Mouse (Mus musculus) embryonic facial prominence, embryonic 13.5 days (tissue): ENCODE measurements around the gene Msantd3. TPM values are rescaled to one million over a fixed set of nuclear protein-coding genes. Genes with fewer than 3 reads are reported as not detected.

ENCODE experiments used
- ATAC-seq: fragments of 200-750 bp; cut with Nextera tagmentation; 2 replicates; pipeline ENCODE4 v1.8.0; 2017; ENCODE audit warnings: low read depth; ENCODE audit not compliant: insufficient number of reproducible peaks, insufficient read depth, low FRiP score, low TSS enrichment
- H3K27ac ChIP-seq: fragments of 300-500 bp; sonication (generic); 2 replicates; pipeline ENCODE4 v1.5.1; 2015; ENCODE audit warnings: moderate library complexity, mild to moderate bottlenecking, inconsistent platforms
- H3K27me3 ChIP-seq: fragments of 300-500 bp; sonication (generic); 2 replicates; pipeline ENCODE4 v1.6.1; 2015; ENCODE audit warnings: mild to moderate bottlenecking, inconsistent platforms
- H3K36me3 ChIP-seq: fragments of 300-500 bp; sonication (generic); 2 replicates; pipeline ENCODE4 v1.6.1; 2015; ENCODE audit warnings: mild to moderate bottlenecking, inconsistent platforms
- H3K4me1 ChIP-seq: fragments of 300-500 bp; sonication (generic); 2 replicates; pipeline ENCODE4 v1.6.1; 2015; ENCODE audit warnings: inconsistent platforms
- H3K4me2 ChIP-seq: fragments of 300-500 bp; sonication (generic); 2 replicates; pipeline ENCODE4 v1.6.1; 2015; ENCODE audit warnings: moderate library complexity, mild to moderate bottlenecking, inconsistent platforms
- H3K4me3 ChIP-seq: fragments of 300-500 bp; sonication (generic); 2 replicates; pipeline ENCODE4 v1.5.1; 2015; ENCODE audit warnings: mild to moderate bottlenecking, inconsistent platforms
- H3K9ac ChIP-seq: fragments of 300-500 bp; sonication (generic); 2 replicates; pipeline ENCODE4 v1.6.1; 2015; ENCODE audit warnings: mild to moderate bottlenecking, inconsistent platforms
- H3K9me3 ChIP-seq: fragments of 300-500 bp; sonication (generic); 2 replicates; pipeline ENCODE4 v1.6.1; 2016; ENCODE audit warnings: inconsistent platforms
- WGBS: fragments of 180-500 bp; shearing (Covaris S2); methylation state at CpG from one replicate; pipeline ENCODE4 v1.1.7; 2015; ENCODE audit warnings: mixed read lengths; 5-methylcytosine and 5-hydroxymethylcytosine counted together
- polyA plus RNA-seq: library from polyadenylated mRNA; unstranded; fragments of >200 nt; fragmentation: Nextera tagmentation; extraction: Ambion mirVana; gene quantifications from 2 replicates; pipeline ENCODE4 v1.2.1, GENCODE M21; 2015

Gene Msantd3
- polyA plus RNA-seq, 1 experiment from 2014 or later = 34.9 TPM

GRCm38 (mm10) chr4:48542351-48542750 is 2.6 kb downstream of the Msantd3 start:
- Histone ChIP-seq H3K27me3 (no peaks in the 10 kb centered on the region), H3K36me3 (no peaks in the 10 kb centered on the region), H3K27ac (no peak overlapping the region), H3K4me2 (peak overlapping the region; percentile 78), H3K9ac (peak overlapping the region; percentile 98; the same call in 1 of the 2 replicates), H3K4me3 (0 out of 2 replicates have a peak overlapping the region, but pooled peaks have one; percentile 74), H3K9me3 (no peaks in the 10 kb centered on the region), H3K4me1 (peaks cover 57% of the 10 kb centered on the region)
- 42% methylated on average over 5 of the region's 5 CpGs for WGBS
- no peak for ATAC-seq

DNA sequence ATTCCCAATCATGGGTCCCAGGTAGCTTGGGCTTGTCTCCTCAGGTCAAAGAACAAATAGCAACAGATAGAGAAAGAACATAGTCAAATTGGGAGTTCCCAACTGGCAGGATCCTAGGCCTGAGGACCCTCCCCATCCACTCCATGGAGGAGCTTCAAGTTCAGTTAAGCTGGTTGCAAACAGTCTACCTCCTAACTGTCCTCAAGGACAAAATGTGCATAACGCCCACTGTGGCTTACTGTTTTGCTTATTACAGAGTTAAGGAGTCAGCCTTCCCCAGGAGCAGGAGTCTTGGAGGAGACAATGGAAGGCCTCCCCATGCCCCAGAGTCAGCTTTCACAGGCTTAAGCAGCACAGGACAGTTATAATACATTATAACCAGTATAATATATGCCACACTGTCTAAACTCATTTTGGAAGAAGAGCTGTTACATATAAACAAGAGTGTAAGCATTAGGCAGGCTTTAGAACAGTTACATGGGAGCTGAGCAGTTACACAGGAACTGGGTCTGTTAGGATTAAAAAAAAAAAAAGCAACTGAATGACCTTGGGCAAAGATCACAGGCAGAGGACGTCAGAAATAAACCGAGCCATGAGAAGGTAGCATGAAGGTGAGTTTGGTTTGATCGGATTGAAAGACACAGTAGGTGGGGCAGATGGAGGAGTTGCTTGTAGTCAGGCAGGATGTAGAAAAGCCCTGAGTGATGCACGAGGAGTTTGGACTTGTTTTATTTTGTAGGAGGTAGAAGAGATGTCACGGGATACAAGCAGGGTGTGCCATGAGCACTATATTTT is 3.5 kb downstream of the Msantd3 start:
- Histone ChIP-seq H3K4me1 (peaks cover 66% of the 10 kb centered on the region), H3K27me3 (no peaks in the 10 kb centered on the region), H3K27ac (no peak overlapping the region), H3K9me3 (no peaks in the 10 kb centered on the region), H3K9ac (no peak overlapping the region), H3K4me2 (no peak overlapping the region), H3K4me3 (no peak overlapping the region), H3K36me3 (no peaks in the 10 kb centered on the region)
- no peak for ATAC-seq
- 58% methylated on average over 6 of the region's 6 CpGs for WGBS

- no peaks in the 10 kb centered on the region for H3K36me3 ChIP-seq
- no peaks in the 10 kb centered on the region for H3K27me3 ChIP-seq
- H3K9me3 ChIP-seq = no peaks in the 10 kb centered on the region
- H3K27ac ChIP-seq = no peak overlapping the region
- H3K4me1 ChIP-seq = peaks cover 75% of the 10 kb centered on the region
- ATAC-seq = no peak
- WGBS = 61% methylated on average over 8 of the region's 8 CpGs
- H3K4me2 ChIP-seq = no peak overlapping the region
- no peak overlapping the region for H3K4me3 ChIP-seq
- no peak overlapping the region for H3K9ac ChIP-seq
Observed at GRCm38 (mm10) chr4:48544141-48544540, 4.4 kb downstream of the Msantd3 start.

- whole genome bisulfite sequencing = 62% methylated on average over 12 of the region's 12 CpGs
Observed at GRCm38 (mm10) chr4:48545966-48546365, 6.2 kb downstream of the Msantd3 start.

GRCm38 (mm10) chr4:48546568-48547496 is 7.1 kb downstream of the Msantd3 start:
- H3K4me2 ChIP-seq = no peak overlapping the region
- H3K36me3 ChIP-seq = peaks cover 4% of the 10 kb centered on the region; the same call in 1 of the 2 replicates
- 56% methylated on average over 9 of the region's 9 CpGs for WGBS
- no peak for ATAC-seq
- H3K4me1 ChIP-seq = peaks cover 74% of the 10 kb centered on the region
- H3K9ac ChIP-seq = 0 out of 2 replicates have a peak overlapping the region, but pooled peaks have one; percentile 32
- H3K9me3 ChIP-seq = no peaks in the 10 kb centered on the region
- no peak overlapping the region for H3K4me3 ChIP-seq
- H3K27ac ChIP-seq = no peak overlapping the region
- no peaks in the 10 kb centered on the region for H3K27me3 ChIP-seq

More at GRCm38 (mm10) chr4:48545966-48546365, 6.2 kb downstream of the Msantd3 start:
- no peak for ATAC-seq
- H3K9me3 ChIP-seq = no peaks in the 10 kb centered on the region
- H3K4me2 ChIP-seq = no peak overlapping the region
- H3K36me3 ChIP-seq = no peaks in the 10 kb centered on the region
- H3K4me1 ChIP-seq = peaks cover 80% of the 10 kb centered on the region
- no peak overlapping the region for H3K4me3 ChIP-seq
- no peak overlapping the region for H3K27ac ChIP-seq
- no peaks in the 10 kb centered on the region for H3K27me3 ChIP-seq
- no peak overlapping the region for H3K9ac ChIP-seq

GRCm38 (mm10) chr4:48548393-48549045 is 8.8 kb downstream of the Msantd3 start:
- Histone ChIP-seq H3K9me3 (no peaks in the 10 kb centered on the region), H3K36me3 (peaks cover 17% of the 10 kb centered on the region), H3K27me3 (no peaks in the 10 kb centered on the region), H3K4me1 (peaks cover 57% of the 10 kb centered on the region), H3K27ac (peak overlapping the region; percentile 71), H3K4me2 (0 out of 2 replicates have a peak overlapping the region, but pooled peaks have one; percentile 7), H3K4me3 (no peak overlapping the region), H3K9ac (no peak overlapping the region)
- ATAC-seq = peak; percentile 59; the same call in 1 of the 2 replicates
- 15% methylated on average over 6 of the region's 6 CpGs for WGBS

DNA sequence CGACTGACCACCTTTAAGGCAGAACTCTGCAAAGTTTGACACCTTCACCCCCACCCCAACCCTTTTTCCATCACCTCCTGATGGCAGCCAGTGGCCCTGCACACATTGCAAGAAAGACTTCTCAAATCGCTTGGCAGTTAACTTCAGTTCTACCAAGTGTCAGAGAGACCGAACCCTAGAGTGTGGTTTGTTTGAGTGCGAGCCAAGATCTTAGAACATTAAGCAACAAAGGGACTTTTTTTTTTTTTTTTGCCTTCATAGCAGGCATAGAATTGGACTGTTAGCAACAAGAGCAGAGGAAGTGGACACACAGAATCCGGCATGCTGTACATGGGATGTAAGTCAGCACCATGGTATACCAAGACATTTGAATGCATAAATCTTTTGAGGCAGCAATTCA is 9.9 kb downstream of the Msantd3 start:
- no peak overlapping the region for H3K4me3 ChIP-seq
- H3K4me1 ChIP-seq = peaks cover 46% of the 10 kb centered on the region
- H3K9me3 ChIP-seq = no peaks in the 10 kb centered on the region
- no peaks in the 10 kb centered on the region for H3K27me3 ChIP-seq
- no peak overlapping the region for H3K4me2 ChIP-seq
- no peak for ATAC-seq
- WGBS = 59% methylated on average over 5 of the region's 5 CpGs
- H3K36me3 ChIP-seq = peaks cover 28% of the 10 kb centered on the region
- H3K27ac ChIP-seq = no peak overlapping the region
- no peak overlapping the region for H3K9ac ChIP-seq

GRCm38 (mm10) chr4:48552486-48553064 is 12.8 kb downstream of the Msantd3 start:
- Histone ChIP-seq H3K27me3 (no peaks in the 10 kb centered on the region), H3K27ac (no peak overlapping the region), H3K9me3 (no peaks in the 10 kb centered on the region), H3K4me3 (no peak overlapping the region), H3K9ac (no peak overlapping the region), H3K4me2 (no peak overlapping the region), H3K36me3 (peaks cover 41% of the 10 kb centered on the region), H3K4me1 (peaks cover 21% of the 10 kb centered on the region)
- no peak for ATAC-seq
- WGBS = 94% methylated on average over 27 of the region's 27 CpGs

- Histone ChIP-seq H3K27me3 (no peaks in the 10 kb centered on the region), H3K4me3 (no peak overlapping the region), H3K9me3 (no peaks in the 10 kb centered on the region), H3K9ac (no peak overlapping the region), H3K36me3 (peaks cover 52% of the 10 kb centered on the region), H3K4me2 (no peak overlapping the region), H3K27ac (no peak overlapping the region), H3K4me1 (peaks cover 5% of the 10 kb centered on the region)
- 88% methylated on average over 7 of the region's 7 CpGs for WGBS
- no peak for ATAC-seq
Observed at GRCm38 (mm10) chr4:48554132-48554531, 14.4 kb downstream of the Msantd3 start.

DNA sequence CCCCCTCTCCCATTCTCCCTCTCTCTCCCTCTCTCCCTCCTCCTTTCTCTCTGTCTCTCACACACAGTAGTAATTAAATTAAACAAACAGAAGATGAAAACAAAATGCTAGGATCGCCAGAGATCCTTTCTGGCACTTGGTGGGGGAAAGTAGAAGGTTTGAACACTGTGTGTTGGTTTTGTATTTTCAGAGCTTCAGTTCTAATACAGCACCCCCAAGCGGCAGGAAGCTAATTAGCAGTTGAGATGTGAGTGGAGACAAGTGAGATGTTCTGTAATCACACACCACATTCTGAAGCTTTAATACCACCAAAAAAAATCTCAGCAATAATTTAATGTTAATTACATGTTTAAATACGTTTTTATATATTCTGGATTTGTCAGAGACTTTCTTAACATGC is 16.0 kb downstream of the Msantd3 start:
- no peak overlapping the region for H3K27ac ChIP-seq

DNA sequence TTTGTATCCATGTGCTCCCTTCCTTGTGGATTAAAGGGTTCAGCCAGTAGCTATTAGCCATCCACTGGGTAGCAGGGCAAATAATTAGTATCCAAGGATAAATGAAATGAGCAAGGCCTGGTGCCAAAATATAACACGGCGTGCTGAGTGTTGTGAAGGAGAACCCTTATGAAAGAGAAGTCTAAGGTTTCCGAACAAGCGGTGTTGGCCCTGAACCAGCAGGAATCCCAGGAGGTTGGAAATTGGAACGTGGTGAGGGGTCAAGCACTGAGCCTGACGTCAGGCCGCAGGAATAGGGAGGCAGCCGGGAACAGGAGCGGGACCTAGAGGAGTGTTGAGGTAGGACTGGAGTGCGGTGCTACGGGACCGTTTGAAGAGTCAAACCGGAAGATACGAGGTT is 19.9 kb downstream of the Msantd3 start:
- 83% methylated on average over 14 of the region's 14 CpGs for WGBS

More for the DNA sequence above, 16.0 kb downstream of the Msantd3 start:
- Histone ChIP-seq H3K4me1 (no peaks in the 10 kb centered on the region), H3K27me3 (no peaks in the 10 kb centered on the region), H3K4me3 (no peak overlapping the region), H3K4me2 (no peak overlapping the region), H3K9ac (no peak overlapping the region), H3K36me3 (peaks cover 63% of the 10 kb centered on the region), H3K9me3 (no peaks in the 10 kb centered on the region)
- 17% methylated on average over 3 of the region's 3 CpGs for WGBS
- ATAC-seq = no peak

More for the DNA sequence above, 19.9 kb downstream of the Msantd3 start:
- H3K9me3 ChIP-seq = no peaks in the 10 kb centered on the region
- H3K27me3 ChIP-seq = no peaks in the 10 kb centered on the region
- no peak overlapping the region for H3K4me2 ChIP-seq
- no peaks in the 10 kb centered on the region for H3K4me1 ChIP-seq
- H3K4me3 ChIP-seq = no peak overlapping the region
- no peak overlapping the region for H3K9ac ChIP-seq
- ATAC-seq = no peak
- H3K27ac ChIP-seq = no peak overlapping the region
- H3K36me3 ChIP-seq = peaks cover 61% of the 10 kb centered on the region
